Mouse (Mus musculus): ENCODE data around the gene St8sia1.

GRCm38 (mm10) chr6:142878744-142879701, 85.2 kb downstream of the St8sia1 start:
- no peak for TF ChIP-seq POLR2A (IDR thresholded peaks at IDR 0.05; ENCODE audit: low read depth, low read length)
- no peak for TF ChIP-seq CTCF (IDR thresholded peaks at IDR 0.05; ENCODE audit: extremely low read depth, insufficient read depth, insufficient read length, insufficient replicate concordance)

Measured in spleen, adult 2 months (tissue).